Mouse (Mus musculus): ENCODE data around the gene Jade1. TPM values are rescaled to one million over a fixed set of nuclear protein-coding genes. Genes with fewer than 3 reads are reported as not detected.

Jade1 gene
- polyA plus RNA-seq, 1 experiment from 2014 or later, result 15.6 TPM

- no peak for ATAC-seq (ENCODE audit: insufficient read depth, low FRiP score, low TSS enrichment)
- Histone ChIP-seq H3K27ac (ENCODE audit: low read depth, low read length) (no peak overlapping the region), H3K36me3 (ENCODE audit: control insufficient read depth, insufficient read depth, low read length) (peaks cover 14% of the 10 kb centered on the region)
Observed at GRCm38 (mm10) chr3:41614230-41614985, 58.9 kb downstream of the Jade1 start.

DNA sequence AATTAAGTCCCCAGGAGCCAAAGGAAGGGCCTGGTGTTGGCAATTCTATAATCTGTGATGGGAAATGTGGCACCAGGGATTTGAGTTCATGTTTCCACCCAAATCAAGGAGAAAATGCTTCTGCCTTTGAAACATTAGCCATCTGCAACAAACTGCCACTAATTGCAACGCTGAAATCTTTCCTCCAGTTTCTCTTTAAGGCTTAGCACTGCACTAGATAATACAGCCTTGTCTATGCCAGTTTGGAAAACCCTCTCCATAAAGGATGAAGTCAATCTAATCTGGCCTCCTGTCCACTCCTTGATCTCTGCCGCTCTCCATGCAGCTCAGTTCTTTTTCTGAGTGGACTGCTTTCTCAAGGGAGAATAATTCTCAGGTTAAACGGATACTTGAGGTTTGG lies 62.5 kb downstream of the Jade1 start:
- Histone ChIP-seq H3K36me3 (ENCODE audit: control insufficient read depth, insufficient read depth, low read length) (peaks cover 6% of the 10 kb centered on the region; the same call in 1 of the 2 replicates), H3K9ac (ENCODE audit: low read length) (no peak overlapping the region), H3K27ac (ENCODE audit: low read depth, low read length) (no peak overlapping the region), H3K9me3 (ENCODE audit: control insufficient read depth, low read length) (no peaks in the 10 kb centered on the region), H3K4me3 (ENCODE audit: low read depth, low read length) (no peak overlapping the region), H3K4me2 (ENCODE audit: low read depth) (no peak overlapping the region), H3K27me3 (ENCODE audit: control insufficient read depth, insufficient read depth, low read length) (no peaks in the 10 kb centered on the region), H3K4me1 (ENCODE audit: control insufficient read depth, insufficient read depth, low read length) (no peaks in the 10 kb centered on the region)
- ATAC-seq (ENCODE audit: insufficient read depth, low FRiP score, low TSS enrichment), result no peak
- WGBS, result 84% methylated on average over 3 of the region's 3 CpGs
- DNase-seq (ENCODE audit: low spot score), result no peak

More at GRCm38 (mm10) chr3:41614230-41614985, 58.9 kb downstream of the Jade1 start:
- H3K4me1 ChIP-seq (ENCODE audit: control insufficient read depth, insufficient read depth, low read length), result no peaks in the 10 kb centered on the region
- no peaks in the 10 kb centered on the region for H3K27me3 ChIP-seq (ENCODE audit: control insufficient read depth, insufficient read depth, low read length)
- no peak for DNase-seq (ENCODE audit: low spot score)
- H3K9me3 ChIP-seq (ENCODE audit: control insufficient read depth, low read length), result no peaks in the 10 kb centered on the region
- 93% methylated on average over 5 of the region's 5 CpGs for WGBS
- no peak overlapping the region for H3K9ac ChIP-seq (ENCODE audit: low read length)
- no peak overlapping the region for H3K4me3 ChIP-seq (ENCODE audit: low read depth, low read length)
- no peak overlapping the region for H3K4me2 ChIP-seq (ENCODE audit: low read depth)

DNA sequence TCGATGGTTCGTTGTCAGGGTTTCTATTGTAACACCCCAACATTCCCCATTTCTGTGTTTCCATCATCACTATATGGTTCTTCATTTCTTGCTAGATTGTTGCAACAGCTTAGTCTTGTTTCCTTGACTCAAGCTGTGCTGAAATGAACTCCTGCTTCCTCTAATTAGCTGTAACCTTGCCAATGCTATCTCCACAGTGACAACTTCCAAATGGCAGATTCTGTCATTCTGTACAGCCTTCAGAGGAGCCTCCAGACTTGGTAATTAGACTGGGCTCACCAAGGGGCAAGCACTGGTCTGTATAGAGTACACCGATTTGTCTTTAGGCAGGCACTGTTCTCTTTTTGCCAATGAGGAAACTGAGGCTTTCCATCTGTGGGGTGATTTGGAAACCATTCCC lies 63.0 kb downstream of the Jade1 start:
- DNase-seq (ENCODE audit: low spot score), result no peak
- Histone ChIP-seq H3K4me2 (ENCODE audit: low read depth) (no peak overlapping the region), H3K27ac (ENCODE audit: low read depth, low read length) (no peak overlapping the region), H3K9me3 (ENCODE audit: control insufficient read depth, low read length) (no peaks in the 10 kb centered on the region), H3K4me1 (ENCODE audit: control insufficient read depth, insufficient read depth, low read length) (no peaks in the 10 kb centered on the region), H3K36me3 (ENCODE audit: control insufficient read depth, insufficient read depth, low read length) (peaks cover 2% of the 10 kb centered on the region; the same call in 1 of the 2 replicates), H3K27me3 (ENCODE audit: control insufficient read depth, insufficient read depth, low read length) (no peaks in the 10 kb centered on the region), H3K4me3 (ENCODE audit: low read depth, low read length) (no peak overlapping the region), H3K9ac (ENCODE audit: low read length) (no peak overlapping the region)
- no peak for ATAC-seq (ENCODE audit: insufficient read depth, low FRiP score, low TSS enrichment)
- 92% methylated on average over 3 of the region's 3 CpGs for WGBS

DNA sequence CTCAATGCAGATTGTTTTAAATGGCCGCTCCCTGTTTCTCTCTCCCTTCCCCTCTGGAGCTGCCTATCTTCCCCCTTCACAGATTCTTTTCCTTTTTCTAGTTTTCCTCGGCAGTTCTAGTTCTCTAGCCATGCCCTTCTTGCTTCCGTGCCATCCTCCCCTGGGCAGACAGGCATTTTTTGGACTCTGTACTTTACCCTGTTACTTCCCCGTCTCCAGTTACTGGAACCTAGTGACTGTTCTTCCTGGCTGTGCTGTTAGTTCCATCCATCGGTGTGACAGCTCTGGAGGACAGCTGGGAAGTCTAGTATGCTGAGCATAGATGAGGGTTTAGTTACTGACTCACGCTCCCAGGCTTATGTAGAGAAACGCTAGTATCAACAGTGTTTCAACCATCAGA lies 65.4 kb downstream of the Jade1 start:
- no peak overlapping the region for H3K4me3 ChIP-seq (ENCODE audit: low read depth, low read length)
- H3K4me2 ChIP-seq (ENCODE audit: low read depth), result no peak overlapping the region
- DNase-seq (ENCODE audit: low spot score), result no peak
- WGBS, result 89% methylated on average over 7 of the region's 7 CpGs
- no peak overlapping the region for H3K9ac ChIP-seq (ENCODE audit: low read length)
- H3K4me1 ChIP-seq (ENCODE audit: control insufficient read depth, insufficient read depth, low read length), result no peaks in the 10 kb centered on the region
- no peak overlapping the region for H3K27ac ChIP-seq (ENCODE audit: low read depth, low read length)
- H3K9me3 ChIP-seq (ENCODE audit: control insufficient read depth, low read length), result no peaks in the 10 kb centered on the region
- H3K27me3 ChIP-seq (ENCODE audit: control insufficient read depth, insufficient read depth, low read length), result no peaks in the 10 kb centered on the region
- H3K36me3 ChIP-seq (ENCODE audit: control insufficient read depth, insufficient read depth, low read length), result no peaks in the 10 kb centered on the region
- ATAC-seq (ENCODE audit: insufficient read depth, low FRiP score, low TSS enrichment), result no peak

DNA sequence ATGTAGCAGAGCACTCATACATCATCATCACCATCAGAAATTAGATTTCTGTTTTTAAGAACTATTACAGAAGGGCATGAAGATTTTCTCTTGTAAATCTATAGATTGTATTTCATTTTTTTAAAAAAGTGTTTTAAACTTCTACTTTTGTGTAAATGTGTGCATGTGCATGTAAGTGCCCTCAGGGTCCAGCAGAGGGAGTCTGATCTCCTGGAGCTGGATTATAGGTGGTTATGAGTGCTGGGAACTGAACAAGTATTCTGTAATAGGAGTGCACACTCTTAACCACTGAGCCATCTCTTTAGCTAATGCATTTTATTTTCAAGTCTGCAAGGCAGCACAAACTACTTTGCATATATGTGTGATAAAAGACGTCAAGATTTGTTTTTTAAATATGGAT lies 100.1 kb downstream of the Jade1 start:
- Histone ChIP-seq H3K4me1 (ENCODE audit: control insufficient read depth, insufficient read depth, low read length) (no peaks in the 10 kb centered on the region), H3K9me3 (ENCODE audit: control insufficient read depth, low read length) (no peaks in the 10 kb centered on the region), H3K4me3 (ENCODE audit: low read depth, low read length) (no peak overlapping the region), H3K4me2 (ENCODE audit: low read depth) (no peak overlapping the region), H3K9ac (ENCODE audit: low read length) (no peak overlapping the region), H3K36me3 (ENCODE audit: control insufficient read depth, insufficient read depth, low read length) (0 out of 2 replicates have a peak, but pooled peaks cover 3% of the 10 kb centered on the region), H3K27me3 (ENCODE audit: control insufficient read depth, insufficient read depth, low read length) (no peaks in the 10 kb centered on the region), H3K27ac (ENCODE audit: low read depth, low read length) (no peak overlapping the region)
- ATAC-seq (ENCODE audit: insufficient read depth, low FRiP score, low TSS enrichment) (no peak), DNase-seq (ENCODE audit: low spot score) (no peak)
- WGBS, result 93% methylated on average over 1 of the region's 1 CpGs

Other genes with a start within 250 kb of the Jade1 start
- gene Sclt1, start 186.8 kb downstream of the Jade1 start, polyA plus RNA-seq (2014; fragmentation: Nextera tagmentation; extraction: Ambion mirVana), result 20.8 and 23.6 TPM in 2 replicates
- 17.1 and 19.9 TPM in 2 replicates for gene D3Ertd751e, start 186.9 kb downstream of the Jade1 start, polyA plus RNA-seq (2014; fragmentation: Nextera tagmentation; extraction: Ambion mirVana)